Mouse (Mus musculus): ENCODE measurements at regions not wholly inside any gene's neighbourhood (a gene's known extent, or its start where the extent isn't known, plus 50 kb on each side); places are given as distances from the start of the nearest gene placed in this dataset.
A peak's percentile ranks its signal among the peaks of the same experiment; 100 is the strongest.

GRCm38 (mm10) chr3:52540862-52541380, 272.8 kb downstream of the Foxo1 start:
- Histone ChIP-seq H3K27ac (replicated peaks) (no peak overlapping the region), H3K36me3 (replicated peaks) (no peaks in the 10 kb centered on the region), H3K27me3 (no peaks in the 10 kb centered on the region), H3K4me3 (replicated peaks) (no peak overlapping the region), H3K9ac (no peak overlapping the region), H3K9me3 (replicated peaks) (no peaks in the 10 kb centered on the region), H3K4me1 (replicated peaks) (peaks cover 8% of the 10 kb centered on the region; the same call in 1 of the 2 replicates), H3K4me2 (no peak overlapping the region)
- 52% methylated on average over 9 of the region's 9 CpGs for WGBS (ENCODE audit: insufficient replicate concordance)
- no peak for ATAC-seq (ENCODE audit: insufficient read depth)

- H3K27me3 ChIP-seq: no peaks in the 10 kb centered on the region
- no peak overlapping the region for H3K4me3 ChIP-seq (replicated peaks)
- no peak overlapping the region for H3K27ac ChIP-seq (replicated peaks)
- 59% methylated on average over 10 of the region's 10 CpGs for WGBS (ENCODE audit: insufficient replicate concordance)
- no peak for ATAC-seq (ENCODE audit: insufficient read depth)
- no peaks in the 10 kb centered on the region for H3K9me3 ChIP-seq (replicated peaks)
- no peak overlapping the region for H3K4me2 ChIP-seq
- no peaks in the 10 kb centered on the region for H3K36me3 ChIP-seq (replicated peaks)
- no peak overlapping the region for H3K9ac ChIP-seq
- H3K4me1 ChIP-seq (replicated peaks): peaks cover 8% of the 10 kb centered on the region; the same call in 1 of the 2 replicates
Observed at GRCm38 (mm10) chr3:52539813-52540378, 271.8 kb downstream of the Foxo1 start.

- no peak for ATAC-seq (ENCODE audit: insufficient read depth)
- Histone ChIP-seq H3K27ac (replicated peaks) (no peak overlapping the region), H3K4me2 (no peak overlapping the region), H3K4me3 (replicated peaks) (no peak overlapping the region), H3K9me3 (replicated peaks) (no peaks in the 10 kb centered on the region), H3K36me3 (replicated peaks) (no peaks in the 10 kb centered on the region), H3K27me3 (no peaks in the 10 kb centered on the region), H3K9ac (no peak overlapping the region), H3K4me1 (replicated peaks) (peaks cover 5% of the 10 kb centered on the region; the same call in 1 of the 2 replicates)
- 50% methylated on average over 4 of the region's 4 CpGs for WGBS (ENCODE audit: insufficient replicate concordance)
Observed at GRCm38 (mm10) chr3:52538306-52538705, 270.2 kb downstream of the Foxo1 start.

- Histone ChIP-seq H3K4me2 (no peak overlapping the region), H3K9me3 (replicated peaks) (no peaks in the 10 kb centered on the region), H3K4me1 (replicated peaks) (no peaks in the 10 kb centered on the region), H3K27ac (replicated peaks) (no peak overlapping the region), H3K36me3 (replicated peaks) (no peaks in the 10 kb centered on the region), H3K27me3 (no peaks in the 10 kb centered on the region), H3K4me3 (replicated peaks) (no peak overlapping the region), H3K9ac (no peak overlapping the region)
- ATAC-seq (ENCODE audit: insufficient read depth): no peak
- WGBS (ENCODE audit: insufficient replicate concordance): 52% methylated on average over 10 of the region's 10 CpGs
Observed at GRCm38 (mm10) chr3:52537362-52537911, 269.3 kb downstream of the Foxo1 start.

GRCm38 (mm10) chr3:52535411-52536021, 267.4 kb downstream of the Foxo1 start:
- no peak for ATAC-seq (ENCODE audit: insufficient read depth)
- H3K4me2 ChIP-seq: no peak overlapping the region
- no peak overlapping the region for H3K27ac ChIP-seq (replicated peaks)
- no peak overlapping the region for H3K4me3 ChIP-seq (replicated peaks)
- no peaks in the 10 kb centered on the region for H3K9me3 ChIP-seq (replicated peaks)
- no peak overlapping the region for H3K9ac ChIP-seq
- H3K36me3 ChIP-seq (replicated peaks): no peaks in the 10 kb centered on the region
- H3K27me3 ChIP-seq: no peaks in the 10 kb centered on the region
- H3K4me1 ChIP-seq (replicated peaks): no peaks in the 10 kb centered on the region
- 52% methylated on average over 7 of the region's 7 CpGs for WGBS (ENCODE audit: insufficient replicate concordance)

- ATAC-seq (ENCODE audit: insufficient read depth): no peak
- no peak overlapping the region for H3K9ac ChIP-seq
- no peaks in the 10 kb centered on the region for H3K27me3 ChIP-seq
- no peaks in the 10 kb centered on the region for H3K36me3 ChIP-seq (replicated peaks)
- no peaks in the 10 kb centered on the region for H3K9me3 ChIP-seq (replicated peaks)
- H3K27ac ChIP-seq (replicated peaks): no peak overlapping the region
- no peak overlapping the region for H3K4me2 ChIP-seq
- H3K4me1 ChIP-seq (replicated peaks): no peaks in the 10 kb centered on the region
- no peak overlapping the region for H3K4me3 ChIP-seq (replicated peaks)
- WGBS (ENCODE audit: insufficient replicate concordance): 54% methylated on average over 7 of the region's 7 CpGs
Observed at GRCm38 (mm10) chr3:52534118-52534517, 266.0 kb downstream of the Foxo1 start.

GRCm38 (mm10) chr3:52531686-52532351, 263.7 kb downstream of the Foxo1 start:
- ATAC-seq (ENCODE audit: insufficient read depth): no peak

GRCm38 (mm10) chr3:52530406-52530970, 262.4 kb downstream of the Foxo1 start:
- H3K4me2 ChIP-seq: no peak overlapping the region
- 61% methylated on average over 7 of the region's 7 CpGs for WGBS (ENCODE audit: insufficient replicate concordance)
- H3K36me3 ChIP-seq (replicated peaks): no peaks in the 10 kb centered on the region
- H3K4me3 ChIP-seq (replicated peaks): no peak overlapping the region
- ATAC-seq (ENCODE audit: insufficient read depth): no peak
- no peaks in the 10 kb centered on the region for H3K27me3 ChIP-seq
- H3K4me1 ChIP-seq (replicated peaks): no peaks in the 10 kb centered on the region
- H3K27ac ChIP-seq (replicated peaks): no peak overlapping the region
- no peak overlapping the region for H3K9ac ChIP-seq
- no peaks in the 10 kb centered on the region for H3K9me3 ChIP-seq (replicated peaks)

More at GRCm38 (mm10) chr3:52531686-52532351, 263.7 kb downstream of the Foxo1 start:
- Histone ChIP-seq H3K27ac (replicated peaks) (no peak overlapping the region), H3K4me1 (replicated peaks) (no peaks in the 10 kb centered on the region), H3K27me3 (no peaks in the 10 kb centered on the region), H3K4me2 (no peak overlapping the region), H3K4me3 (replicated peaks) (no peak overlapping the region), H3K9me3 (replicated peaks) (no peaks in the 10 kb centered on the region), H3K9ac (no peak overlapping the region), H3K36me3 (replicated peaks) (no peaks in the 10 kb centered on the region)
- 61% methylated on average over 8 of the region's 8 CpGs for WGBS (ENCODE audit: insufficient replicate concordance)

- WGBS (ENCODE audit: insufficient replicate concordance): 62% methylated on average over 6 of the region's 6 CpGs
- Histone ChIP-seq H3K4me3 (replicated peaks) (no peak overlapping the region), H3K4me1 (replicated peaks) (no peaks in the 10 kb centered on the region), H3K4me2 (no peak overlapping the region), H3K36me3 (replicated peaks) (no peaks in the 10 kb centered on the region), H3K9ac (no peak overlapping the region), H3K27me3 (no peaks in the 10 kb centered on the region), H3K27ac (replicated peaks) (no peak overlapping the region), H3K9me3 (replicated peaks) (no peaks in the 10 kb centered on the region)
- ATAC-seq (ENCODE audit: insufficient read depth): no peak
Observed at GRCm38 (mm10) chr3:52529136-52529535, 261.0 kb downstream of the Foxo1 start.

- Histone ChIP-seq H3K4me2 (no peak overlapping the region), H3K4me3 (replicated peaks) (no peak overlapping the region), H3K27me3 (no peaks in the 10 kb centered on the region), H3K36me3 (replicated peaks) (no peaks in the 10 kb centered on the region), H3K27ac (replicated peaks) (no peak overlapping the region), H3K9me3 (replicated peaks) (no peaks in the 10 kb centered on the region), H3K9ac (no peak overlapping the region), H3K4me1 (replicated peaks) (no peaks in the 10 kb centered on the region)
- 66% methylated on average over 7 of the region's 7 CpGs for WGBS (ENCODE audit: insufficient replicate concordance)
- no peak for ATAC-seq (ENCODE audit: insufficient read depth)
Observed at GRCm38 (mm10) chr3:52528521-52528920, 260.4 kb downstream of the Foxo1 start.

GRCm38 (mm10) chr3:52527781-52528180, 259.6 kb downstream of the Foxo1 start:
- WGBS (ENCODE audit: insufficient replicate concordance): 58% methylated on average over 3 of the region's 3 CpGs
- no peak for ATAC-seq (ENCODE audit: insufficient read depth)
- no peaks in the 10 kb centered on the region for H3K36me3 ChIP-seq (replicated peaks)
- no peaks in the 10 kb centered on the region for H3K4me1 ChIP-seq (replicated peaks)
- H3K9me3 ChIP-seq (replicated peaks): no peaks in the 10 kb centered on the region
- no peak overlapping the region for H3K9ac ChIP-seq
- H3K4me2 ChIP-seq: no peak overlapping the region
- no peak overlapping the region for H3K4me3 ChIP-seq (replicated peaks)
- 0 out of 2 replicates have a peak overlapping the region, but pooled peaks have one; percentile 31 for H3K27ac ChIP-seq (replicated peaks)
- H3K27me3 ChIP-seq: no peaks in the 10 kb centered on the region

Data from liver, embryonic 15.5 days (tissue).